Mouse (Mus musculus): ENCODE data around the gene Gprc6a.

The Gprc6a gene

DNA sequence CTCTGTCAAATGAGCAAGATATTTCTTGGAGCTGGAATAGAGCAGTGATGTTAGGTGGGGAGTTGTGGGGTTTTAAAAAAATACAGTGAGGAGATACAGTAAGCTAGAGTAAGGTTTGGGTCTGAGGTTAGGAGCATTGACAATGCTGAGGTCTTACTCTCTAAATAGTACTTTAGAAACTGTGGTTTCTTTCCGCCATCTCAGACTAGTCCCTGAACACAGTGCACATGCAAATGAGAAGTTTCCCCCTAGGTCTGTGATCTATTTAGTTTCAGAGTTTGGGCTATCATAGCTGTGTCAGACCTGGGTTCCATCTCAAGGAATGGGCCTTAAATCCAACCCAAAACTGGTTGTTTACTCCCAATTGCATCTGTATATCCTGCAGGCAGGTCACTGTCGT lies 39.7 kb downstream of the Gprc6a start:
- ATAC-seq (ENCODE audit: insufficient number of reproducible peaks, low FRiP score, low TSS enrichment) = no peak

DNA sequence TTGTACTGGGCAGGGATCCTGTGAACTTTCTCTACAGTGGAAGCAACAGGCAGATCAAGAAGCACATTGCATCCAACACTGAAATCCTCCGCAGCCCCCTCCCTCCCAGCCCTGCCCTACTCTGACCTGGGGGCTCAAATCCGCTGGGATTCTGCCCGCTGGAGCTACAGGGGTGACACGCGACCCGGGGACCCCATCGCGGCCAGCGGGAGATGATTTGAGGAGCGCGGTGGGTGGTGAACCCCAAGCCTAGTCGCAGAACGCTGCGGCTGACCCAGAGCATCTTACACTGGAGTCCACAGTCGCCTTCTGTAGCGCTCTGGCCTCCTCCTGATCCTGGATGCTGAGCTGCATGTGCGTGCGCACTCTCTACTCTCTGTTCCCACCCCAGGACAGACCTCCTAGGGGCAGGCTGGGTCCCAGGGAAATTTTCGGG lies 41.1 kb downstream of the Gprc6a start, which contains the start of gene Fam162b:
Gene Fam162b, minus strand, starts transcription at position 379 of the 436 bp plus-strand sequence.
- no peak for ATAC-seq (ENCODE audit: insufficient number of reproducible peaks, low FRiP score, low TSS enrichment)

DNA sequence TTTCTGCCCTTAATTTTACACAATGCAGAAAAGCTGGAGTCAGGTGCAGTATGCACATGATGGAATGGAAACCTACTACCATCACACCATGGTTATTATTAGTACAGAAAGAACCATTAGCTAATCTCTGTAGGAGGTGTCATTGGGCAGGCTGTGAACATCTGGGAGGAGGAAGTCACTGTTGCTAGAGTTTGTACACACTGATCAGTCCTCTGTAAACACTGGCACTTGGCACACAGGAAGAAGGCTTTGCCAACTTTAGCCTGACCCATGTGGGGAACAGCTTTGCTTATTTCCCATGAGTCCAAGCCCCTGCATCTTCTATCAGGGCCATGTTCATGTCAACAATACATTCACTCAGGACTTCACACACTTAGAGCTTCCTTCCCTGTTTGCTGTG lies 46.3 kb downstream of the Gprc6a start:
- no peak for ATAC-seq (ENCODE audit: insufficient number of reproducible peaks, low FRiP score, low TSS enrichment)

DNA sequence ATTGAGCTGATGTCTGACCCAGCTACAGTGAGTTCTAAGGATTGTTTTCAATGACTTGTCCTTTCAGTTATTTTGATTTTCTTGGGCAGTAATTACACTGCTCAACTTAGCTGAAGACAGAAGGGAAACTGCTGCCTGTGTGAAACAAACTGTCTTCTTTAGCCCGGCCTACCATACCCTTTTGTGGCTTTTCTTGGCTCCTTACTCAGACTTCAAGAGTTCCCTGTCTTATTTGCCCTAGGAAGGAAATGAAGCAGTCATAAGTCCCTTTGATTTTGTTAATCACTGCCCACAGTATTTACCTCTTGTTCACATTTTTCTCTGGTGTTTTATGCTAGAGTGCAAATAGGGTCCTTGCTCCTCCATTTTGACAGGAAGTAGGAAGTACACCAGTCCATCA lies 46.9 kb downstream of the Gprc6a start:
- no peak for ATAC-seq (ENCODE audit: insufficient number of reproducible peaks, low FRiP score, low TSS enrichment)

GRCm38 (mm10) chr10:51571225-51571996 lies 59.9 kb downstream of the Gprc6a start:
- no peak for ATAC-seq (ENCODE audit: insufficient number of reproducible peaks, low FRiP score, low TSS enrichment)
